ENCODE assay signal across 13 mouse cellular contexts in the genomic region with DNA sequence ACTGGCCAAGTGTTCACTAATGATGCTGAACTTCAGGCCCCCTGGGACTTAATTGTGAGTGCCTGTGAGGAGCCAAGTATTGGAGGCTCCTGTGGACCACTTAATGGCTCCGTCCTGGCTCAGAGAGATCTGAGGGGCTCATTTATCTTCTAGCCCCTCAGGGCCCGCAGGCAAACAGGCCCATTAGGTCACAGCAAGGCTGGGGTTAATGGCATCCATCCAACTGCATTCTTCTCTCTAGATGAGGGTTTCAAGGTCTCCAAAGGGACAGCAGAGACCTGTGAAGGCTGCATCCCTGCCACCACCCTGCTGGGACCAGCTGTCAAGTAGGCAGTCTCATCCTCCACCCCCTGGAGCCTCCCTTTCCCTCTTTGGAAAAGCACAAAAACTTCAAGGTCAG. TPM values are rescaled to one million over a fixed set of nuclear protein-coding genes. Genes with fewer than 3 reads are reported as not detected.
DNase-seq lines count a peak whose midpoint lies in the region; ATAC-seq lines count a peak whose summit lies in the region.
"Had no signal": no experiment of that assay in that cellular context is flagged by ENCODE, and none has a peak within 500 bp of the region (broad histone marks: within the 10 kb centered on the region; RNA-seq: fewer than 3 reads in every experiment).

No protein-coding gene starts in this region.

- H3K36me3 ChIP-seq in heart, embryonic 11.5 days (ENCODE audit: control insufficient read depth, insufficient read depth, low read length): no peaks in the 10 kb centered on the region
- H3K36me3 ChIP-seq in forebrain, embryonic 14.5 days (ENCODE audit: control insufficient read depth, insufficient read depth, low read length): no peaks in the 10 kb centered on the region
- no peaks in the 10 kb centered on the region for H3K36me3 ChIP-seq in midbrain, embryonic 11.5 days (ENCODE audit: control insufficient read depth, insufficient read depth, low read length)

- no peaks in the 10 kb centered on the region for H3K27me3 ChIP-seq in heart, embryonic 11.5 days (ENCODE audit: control insufficient read depth, insufficient read depth, low read length)
- H3K27me3 ChIP-seq in forebrain, embryonic 14.5 days (replicated peaks; ENCODE audit: control insufficient read depth, insufficient read depth, low read length): no peaks in the 10 kb centered on the region
- no peaks in the 10 kb centered on the region for H3K27me3 ChIP-seq in midbrain, embryonic 11.5 days (ENCODE audit: control insufficient read depth, insufficient read depth, low read length)

- peaks cover 17% of the 10 kb centered on the region for H3K4me1 ChIP-seq in heart, embryonic 11.5 days (ENCODE audit: control insufficient read depth, insufficient read depth, low read length)
- peaks cover 5% of the 10 kb centered on the region for H3K4me1 ChIP-seq in forebrain, embryonic 14.5 days (ENCODE audit: control insufficient read depth, insufficient read depth, low read length)
- peaks cover 9% of the 10 kb centered on the region for H3K4me1 ChIP-seq in midbrain, embryonic 11.5 days (ENCODE audit: control insufficient read depth, insufficient read depth, low read length)

- peak overlapping the region; percentile 39; the same call in 1 of the 2 replicates for H3K9ac ChIP-seq in heart, embryonic 11.5 days (ENCODE audit: low read depth, low read length)
- H3K9ac ChIP-seq in forebrain, embryonic 14.5 days (ENCODE audit: low read length): no peak overlapping the region
- H3K9ac ChIP-seq in midbrain, embryonic 11.5 days (ENCODE audit: low read length): no peak overlapping the region

- no peaks in the 10 kb centered on the region for H3K9me3 ChIP-seq in heart, embryonic 11.5 days (replicated peaks; ENCODE audit: control insufficient read depth, low read length)
- H3K9me3 ChIP-seq in forebrain, embryonic 14.5 days (replicated peaks; ENCODE audit: control insufficient read depth, low read length): no peaks in the 10 kb centered on the region
- no peaks in the 10 kb centered on the region for H3K9me3 ChIP-seq in midbrain, embryonic 11.5 days (ENCODE audit: control insufficient read depth, low read length)

- H3K4me3 ChIP-seq in heart, embryonic 11.5 days (ENCODE audit: low read depth, low read length): no peak overlapping the region
- no peak overlapping the region for H3K4me3 ChIP-seq in forebrain, embryonic 14.5 days (ENCODE audit: low read depth, low read length)
- H3K4me3 ChIP-seq in midbrain, embryonic 11.5 days (ENCODE audit: low read depth, low read length): no peak overlapping the region

- ATAC-seq in heart, embryonic 11.5 days (replicated peaks; ENCODE audit: insufficient number of reproducible peaks, low FRiP score, low TSS enrichment): no peak; the same call in 1 of the 2 replicates
- peak; percentile 52 for ATAC-seq in forebrain, embryonic 14.5 days
- 0 out of 2 replicates have a peak, but pooled peaks have one; percentile 14 for ATAC-seq in midbrain, embryonic 11.5 days (ENCODE audit: low FRiP score)
- no peak for ATAC-seq in megakaryocyte progenitor cell, adult 5-6 weeks (replicated peaks; ENCODE audit: poor library complexity)
- ATAC-seq: CD4-positive, CD25-positive, alpha-beta regulatory T cell, adult 4 months had no signal

- DNase-seq in heart, postnatal 14 days: no peak
- peak; percentile 82 to 86 for DNase-seq in cerebellum, adult 18-20 months
- DNase-seq in forebrain, embryonic 14.5 days (ENCODE audit: low spot score): peak; percentile 65
- DNase-seq in midbrain, embryonic 11.5 days (ENCODE audit: low spot score, missing footprints): no peak
- DNase-seq in adrenal gland, postnatal 10 days: no peak
- no peak for DNase-seq in thymus, postnatal 36 days
- DNase-seq: gastrocnemius, postnatal 25 days; thymus, adult 18-20 months had no signal

- peak overlapping the region; percentile 29; the same call in 1 of the 2 replicates for H3K4me2 ChIP-seq in heart, embryonic 11.5 days
- no peak overlapping the region for H3K4me2 ChIP-seq in forebrain, embryonic 14.5 days (ENCODE audit: low read length)
- no peak overlapping the region for H3K4me2 ChIP-seq in midbrain, embryonic 11.5 days

- H3K27ac ChIP-seq in heart, embryonic 11.5 days (ENCODE audit: low read depth, low read length): no peak overlapping the region
- peak overlapping the region; percentile 21; the same call in 1 of the 2 replicates for H3K27ac ChIP-seq in forebrain, embryonic 14.5 days (ENCODE audit: low read depth, low read length)
- no peak overlapping the region for H3K27ac ChIP-seq in midbrain, embryonic 11.5 days (ENCODE audit: low read depth, low read length)

- intact Hi-C loops in heart, postnatal 14 days (cut with DNase I): loop anchor here (1.0 kb wide), 1 partner anchor 153 kb away; no protein-coding TSS in a partner anchor

- WGBS in heart, embryonic 11.5 days (ENCODE audit: insufficient replicate concordance): 40% methylated on average over 2 of the region's 2 CpGs
- WGBS in forebrain, embryonic 14.5 days: 19% methylated on average over 2 of the region's 2 CpGs
- WGBS in midbrain, embryonic 11.5 days: 61% methylated on average over 2 of the region's 2 CpGs

RNA-seq across cellular contexts. Expression of a gene that starts 19.1 kb away (rescaled TPM):
- polyA plus RNA-seq in heart, embryonic 11.5 days (2014; fragmentation: Nextera tagmentation; extraction: Ambion mirVana): 0.39 and 0.72 TPM in 2 replicates
- 1 to 10 TPM in 1 of 2 experiments, under 1 TPM in 1; 0.36 to 4.9 TPM for total RNA-seq in heart, postnatal 14 days (2021)
- polyA plus RNA-seq in forebrain, embryonic 14.5 days (2014; fragmentation: Nextera tagmentation; extraction: Ambion mirVana): 0.29 TPM in 1 of 2 replicates, not detected in the other
- 0.08 and 0.22 TPM in 2 replicates for polyA plus RNA-seq in midbrain, embryonic 11.5 days (2014; fragmentation: Nextera tagmentation; extraction: Ambion mirVana)
- 0.05 TPM in 1 of 2 replicates, not detected in the other for total RNA-seq in megakaryocyte progenitor cell, adult 5-6 weeks (2015)
- 0.61 TPM in 1 of 2 replicates, not detected in the other for total RNA-seq in megakaryocyte progenitor cell, adult 5-6 weeks (2017)
- total RNA-seq in adrenal gland, postnatal 10 days (2021): 1 to 10 TPM; 2.5 to 2.8 TPM

RNA-seq across cellular contexts. Expression of a gene that starts 31.2 kb away (rescaled TPM):
- polyA plus RNA-seq in heart, embryonic 11.5 days (2014; fragmentation: Nextera tagmentation; extraction: Ambion mirVana): 21.9 and 22.5 TPM in 2 replicates
- total RNA-seq in heart, postnatal 14 days (2021): 10 to 100 TPM; 18.6 to 20.0 TPM
- polyA plus RNA-seq in forebrain, embryonic 14.5 days (2014; fragmentation: Nextera tagmentation; extraction: Ambion mirVana): 31.9 and 36.4 TPM in 2 replicates
- polyA plus RNA-seq in midbrain, embryonic 11.5 days (2014; fragmentation: Nextera tagmentation; extraction: Ambion mirVana): 23.1 and 26.0 TPM in 2 replicates
- total RNA-seq in megakaryocyte progenitor cell, adult 5-6 weeks (2015): 17.6 and 21.0 TPM in 2 replicates
- 14.7 and 15.2 TPM in 2 replicates for total RNA-seq in megakaryocyte progenitor cell, adult 5-6 weeks (2017)
- total RNA-seq in adrenal gland, postnatal 10 days (2021): 10 to 100 TPM; 18.9 to 21.5 TPM

RNA-seq across cellular contexts. Expression of a gene that starts 41.9 kb away (rescaled TPM):
- polyA plus RNA-seq in heart, embryonic 11.5 days (2014; fragmentation: Nextera tagmentation; extraction: Ambion mirVana): not detected in 2 replicates
- not detected for total RNA-seq in heart, postnatal 14 days (2021)
- polyA plus RNA-seq in forebrain, embryonic 14.5 days (2014; fragmentation: Nextera tagmentation; extraction: Ambion mirVana): not detected in 2 replicates
- not detected in 2 replicates for polyA plus RNA-seq in midbrain, embryonic 11.5 days (2014; fragmentation: Nextera tagmentation; extraction: Ambion mirVana)
- total RNA-seq in megakaryocyte progenitor cell, adult 5-6 weeks (2015): not detected in 2 replicates
- not detected in 2 replicates for total RNA-seq in megakaryocyte progenitor cell, adult 5-6 weeks (2017)
- not detected for total RNA-seq in adrenal gland, postnatal 10 days (2021)
- total RNA-seq: gastrocnemius, postnatal 25 days had no signal
- polyA plus RNA-seq: CD4-positive, CD25-positive, alpha-beta regulatory T cell, adult 4 months; embryonic facial prominence, embryonic 11.5 days; lung, embryonic 16.5 days had no signal

Comparison
In these comparisons a context has a peak if more than half of its experiments do, and no peak if none do; other contexts are left out.
1. ATAC-seq: peak in forebrain, embryonic 14.5 days (single experiment) and midbrain, embryonic 11.5 days (single experiment); none in heart, embryonic 11.5 days (single experiment) and megakaryocyte progenitor cell, adult 5-6 weeks (single experiment).
2. DNase-seq: peak in cerebellum, adult 18-20 months (2 of 2) and forebrain, embryonic 14.5 days (single experiment); none in heart, postnatal 14 days (0 of 2), midbrain, embryonic 11.5 days (single experiment), adrenal gland, postnatal 10 days (single experiment) and thymus, postnatal 36 days (0 of 2).